Mouse (Mus musculus) neural tube, embryonic 12.5 days (tissue): ENCODE results near the gene Krt12. TPM values are rescaled to one million over a fixed set of nuclear protein-coding genes. Genes with fewer than 3 reads are reported as not detected.

ENCODE experiments used
- ATAC-seq: fragments of 200-750 bp; cut with Nextera tagmentation; 2 replicates; pipeline ENCODE4 v1.8.0; 2017; ENCODE audit warnings: low read depth, mild to moderate bottlenecking, moderate TSS enrichment, moderate library complexity; ENCODE audit not compliant: low FRiP score
- H3K27ac ChIP-seq: fragments of 300-500 bp; sonication (generic); 2 replicates; pipeline ENCODE4 v1.5.1; 2016
- H3K27me3 ChIP-seq: fragments of 300-500 bp; sonication (generic); replicated peaks from 2 replicates; pipeline ENCODE4 v1.6.1; 2016; ENCODE audit warnings: mild to moderate bottlenecking
- H3K36me3 ChIP-seq: fragments of 300-500 bp; sonication (generic); 2 replicates; pipeline ENCODE4 v1.6.1; 2016; ENCODE audit warnings: mild to moderate bottlenecking
- H3K4me1 ChIP-seq: fragments of 300-500 bp; sonication (generic); 2 replicates; pipeline ENCODE4 v1.6.1; 2016
- H3K4me2 ChIP-seq: fragments of 300-500 bp; sonication (generic); replicated peaks from 2 replicates; pipeline ENCODE4 v1.6.1; 2016; ENCODE audit warnings: mild to moderate bottlenecking
- H3K4me3 ChIP-seq: fragments of 300-500 bp; sonication (generic); 2 replicates; pipeline ENCODE4 v1.5.1; 2016
- H3K9ac ChIP-seq: fragments of 300-500 bp; sonication (generic); 2 replicates; pipeline ENCODE4 v1.6.1; 2016; ENCODE audit warnings: mild to moderate bottlenecking
- H3K9me3 ChIP-seq: fragments of 300-500 bp; sonication (generic); 2 replicates; pipeline ENCODE4 v1.6.1; 2016; ENCODE audit warnings: mild to moderate bottlenecking
- WGBS: fragments of 180-500 bp; shearing (Covaris S2); methylation state at CpG from one replicate; pipeline ENCODE4 v1.1.7; 2016; 5-methylcytosine and 5-hydroxymethylcytosine counted together
- polyA plus RNA-seq: library from polyadenylated mRNA; unstranded; fragments of >200 nt; fragmentation: Nextera tagmentation; extraction: Ambion mirVana; gene quantifications from 2 replicates; pipeline ENCODE4 v1.2.1, GENCODE M21; 2016

Gene Krt12
- not detected in 2 replicates for polyA plus RNA-seq

DNA sequence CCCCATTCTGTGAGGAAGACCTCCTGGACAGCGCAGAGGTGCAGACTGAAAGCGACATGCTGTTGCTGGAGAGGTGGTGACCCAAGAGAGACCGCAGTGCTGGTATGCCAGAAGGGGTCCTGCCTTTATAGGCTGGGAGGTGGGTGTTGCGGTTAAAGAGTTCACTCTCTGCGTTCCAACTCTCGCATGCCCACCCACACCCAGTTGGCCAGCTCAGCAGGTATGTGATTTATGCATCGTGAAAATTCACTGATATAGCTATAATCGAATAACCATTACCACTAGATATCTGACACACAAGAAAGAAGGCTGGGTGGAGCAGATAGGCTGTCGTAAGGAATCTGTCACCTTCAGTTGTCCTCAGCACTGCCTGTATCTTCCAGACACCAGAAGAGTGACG lies at the start of gene Krt12:
Krt12 (minus strand) TSS at position 101 of the 400 bp plus-strand sequence.
- no peaks in the 10 kb centered on the region for H3K4me1 ChIP-seq
- H3K4me3 ChIP-seq = no peak within 1 kb of the TSS
- no peak for ATAC-seq
- no peaks in the 10 kb centered on the region for H3K36me3 ChIP-seq
- H3K4me2 ChIP-seq = no peak within 1 kb of the TSS
- H3K27me3 ChIP-seq = no peaks in the 10 kb centered on the region
- H3K27ac ChIP-seq = no peak within 1 kb of the TSS
- WGBS = 87% methylated on average over 10 of the region's 10 CpGs
- no peaks in the 10 kb centered on the region for H3K9me3 ChIP-seq
- H3K9ac ChIP-seq = no peak within 1 kb of the TSS

DNA sequence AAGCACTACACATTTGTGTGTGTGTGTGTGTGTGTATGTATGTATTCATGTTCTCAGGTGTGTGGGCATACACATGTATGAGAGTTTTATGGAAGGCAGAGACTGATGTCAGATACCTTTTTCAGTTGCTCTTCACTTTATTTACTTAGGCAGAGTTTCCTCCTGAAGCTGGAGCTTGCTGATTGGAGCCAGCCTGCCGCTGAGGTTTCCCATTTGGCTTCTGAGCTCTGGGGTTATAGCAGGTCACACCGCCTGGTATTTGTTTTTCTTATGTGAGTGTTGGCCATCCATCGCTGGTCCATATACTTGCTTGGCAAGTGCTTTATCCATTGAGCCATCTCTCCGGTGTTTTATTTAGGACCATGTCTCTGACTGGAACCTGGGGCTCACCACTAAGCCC lies 47.2 kb upstream of the Krt12 start:
- Histone ChIP-seq H3K4me2 (no peak overlapping the region), H3K9me3 (no peaks in the 10 kb centered on the region), H3K36me3 (no peaks in the 10 kb centered on the region), H3K9ac (no peak overlapping the region), H3K4me1 (no peaks in the 10 kb centered on the region), H3K27ac (no peak overlapping the region), H3K4me3 (no peak overlapping the region), H3K27me3 (no peaks in the 10 kb centered on the region)
- 89% methylated on average over 4 of the region's 4 CpGs for WGBS
- no peak for ATAC-seq

DNA sequence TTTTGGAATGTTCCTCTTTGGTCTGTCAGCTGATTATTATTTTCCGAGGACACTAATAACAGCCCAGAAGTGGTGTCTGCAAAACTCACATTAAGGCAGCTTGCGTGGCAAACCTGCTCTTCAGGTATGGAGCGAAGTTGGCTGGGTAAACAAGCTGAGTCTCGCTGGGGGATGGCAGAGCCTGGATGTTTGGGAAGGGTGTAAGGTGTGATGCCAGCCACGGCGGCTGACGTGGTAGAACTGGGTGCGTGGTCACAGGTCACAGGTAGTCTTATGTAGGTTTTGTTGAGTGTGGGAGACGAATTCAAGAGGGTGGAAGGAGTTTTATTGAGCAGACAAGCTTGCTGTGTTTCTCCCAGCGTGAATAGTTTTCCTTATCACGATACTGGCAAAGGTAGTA lies 46.5 kb upstream of the Krt12 start:
- no peak overlapping the region for H3K4me2 ChIP-seq
- H3K4me1 ChIP-seq = no peaks in the 10 kb centered on the region
- no peak overlapping the region for H3K9ac ChIP-seq
- H3K9me3 ChIP-seq = no peaks in the 10 kb centered on the region
- H3K36me3 ChIP-seq = no peaks in the 10 kb centered on the region
- no peaks in the 10 kb centered on the region for H3K27me3 ChIP-seq
- no peak overlapping the region for H3K27ac ChIP-seq
- ATAC-seq = no peak
- H3K4me3 ChIP-seq = no peak overlapping the region
- WGBS = 88% methylated on average over 11 of the region's 11 CpGs

DNA sequence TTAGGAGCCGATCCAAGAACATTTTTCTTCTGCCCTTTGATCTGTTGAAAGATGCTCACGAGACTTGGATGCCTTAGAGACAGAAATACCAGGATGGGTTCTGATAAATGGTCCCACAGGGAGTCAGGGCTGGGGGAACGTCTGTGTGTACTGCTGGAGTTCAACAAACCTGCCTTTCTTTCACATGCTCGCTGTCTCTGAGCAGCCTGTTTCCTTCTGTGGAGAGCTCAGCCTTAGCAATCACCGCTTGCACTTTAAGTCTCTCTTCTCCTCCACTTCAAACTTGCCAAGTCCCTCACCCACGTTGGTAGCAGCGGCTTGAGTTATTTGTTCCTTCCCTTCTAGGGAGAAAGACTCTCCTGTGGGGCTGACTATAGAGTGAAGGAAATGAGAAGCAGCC lies 44.3 kb upstream of the Krt12 start:
- H3K4me1 ChIP-seq = no peaks in the 10 kb centered on the region
- no peak overlapping the region for H3K27ac ChIP-seq
- no peaks in the 10 kb centered on the region for H3K9me3 ChIP-seq
- no peak overlapping the region for H3K4me3 ChIP-seq
- no peak for ATAC-seq
- H3K36me3 ChIP-seq = no peaks in the 10 kb centered on the region
- no peak overlapping the region for H3K4me2 ChIP-seq
- WGBS = 33% methylated on average over 7 of the region's 7 CpGs
- H3K27me3 ChIP-seq = 0 out of 2 replicates have a peak, but pooled peaks cover 3% of the 10 kb centered on the region
- H3K9ac ChIP-seq = no peak overlapping the region

- Histone ChIP-seq H3K27ac (no peak overlapping the region), H3K4me3 (no peak overlapping the region), H3K9ac (no peak overlapping the region), H3K36me3 (no peaks in the 10 kb centered on the region), H3K27me3 (0 out of 2 replicates have a peak, but pooled peaks cover 3% of the 10 kb centered on the region), H3K4me2 (no peak overlapping the region), H3K9me3 (no peaks in the 10 kb centered on the region), H3K4me1 (no peaks in the 10 kb centered on the region)
- WGBS = 7% methylated on average over 5 of the region's 5 CpGs
- ATAC-seq = no peak
Observed at GRCm38 (mm10) chr11:99464836-99465235, 42.8 kb upstream of the Krt12 start.

DNA sequence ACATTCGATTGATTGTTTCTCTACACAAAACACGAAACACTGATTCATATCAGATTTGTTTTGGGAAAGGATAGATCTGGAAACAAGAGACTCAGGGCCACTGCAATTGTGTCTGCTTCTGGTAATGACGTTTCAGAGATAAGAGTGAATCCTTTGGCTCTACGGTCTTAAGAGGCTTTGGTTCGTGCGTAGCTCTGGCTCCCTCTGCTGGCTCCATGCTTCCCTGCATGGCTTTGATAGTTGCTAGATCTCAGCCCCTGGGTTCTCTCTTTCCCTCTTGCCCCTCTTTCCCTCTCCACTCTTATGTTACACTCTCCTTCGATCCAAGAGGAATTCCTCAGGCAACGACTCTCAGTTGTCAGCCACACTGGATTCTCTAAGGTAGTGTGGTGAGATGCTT lies 41.1 kb upstream of the Krt12 start:
- no peaks in the 10 kb centered on the region for H3K4me1 ChIP-seq
- H3K27me3 ChIP-seq = 0 out of 2 replicates have a peak, but pooled peaks cover 3% of the 10 kb centered on the region
- H3K9me3 ChIP-seq = no peaks in the 10 kb centered on the region
- H3K4me3 ChIP-seq = no peak overlapping the region
- ATAC-seq = no peak
- 17% methylated on average over 8 of the region's 8 CpGs for WGBS
- H3K4me2 ChIP-seq = no peak overlapping the region
- H3K36me3 ChIP-seq = no peaks in the 10 kb centered on the region
- H3K27ac ChIP-seq = no peak overlapping the region
- H3K9ac ChIP-seq = no peak overlapping the region

GRCm38 (mm10) chr11:99461736-99462135 lies 39.7 kb upstream of the Krt12 start:
- no peaks in the 10 kb centered on the region for H3K36me3 ChIP-seq
- WGBS = 53% methylated on average over 7 of the region's 7 CpGs
- H3K4me1 ChIP-seq = no peaks in the 10 kb centered on the region
- no peaks in the 10 kb centered on the region for H3K9me3 ChIP-seq
- no peak overlapping the region for H3K4me2 ChIP-seq
- H3K4me3 ChIP-seq = no peak overlapping the region
- H3K27ac ChIP-seq = no peak overlapping the region
- no peak overlapping the region for H3K9ac ChIP-seq
- ATAC-seq = no peak
- 0 out of 2 replicates have a peak, but pooled peaks cover 3% of the 10 kb centered on the region for H3K27me3 ChIP-seq

DNA sequence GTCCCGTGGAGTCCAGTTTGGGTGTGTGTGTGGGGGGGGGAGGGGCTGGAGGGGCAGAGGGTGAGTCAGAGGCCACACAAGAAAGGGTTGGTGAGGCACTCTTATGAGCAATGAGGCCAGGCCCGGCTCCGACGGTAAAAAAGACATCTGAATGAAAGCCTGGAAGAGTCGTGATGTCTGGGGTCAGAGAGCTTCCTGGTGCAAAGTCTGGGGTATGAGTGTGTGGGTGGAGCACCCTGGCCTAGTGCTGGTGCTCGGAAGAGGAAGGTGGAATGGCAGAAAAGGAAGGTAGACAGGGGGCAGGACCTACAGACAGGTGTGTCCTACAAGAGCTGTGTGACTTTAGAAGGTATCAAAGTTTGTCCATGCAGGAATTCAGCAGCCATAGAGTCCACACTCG lies 36.8 kb upstream of the Krt12 start:
- no peak for ATAC-seq
- WGBS = 75% methylated on average over 7 of the region's 7 CpGs
- Histone ChIP-seq H3K27me3 (0 out of 2 replicates have a peak, but pooled peaks cover 3% of the 10 kb centered on the region), H3K36me3 (no peaks in the 10 kb centered on the region), H3K27ac (no peak overlapping the region), H3K4me3 (no peak overlapping the region), H3K9me3 (no peaks in the 10 kb centered on the region), H3K4me2 (no peak overlapping the region), H3K4me1 (no peaks in the 10 kb centered on the region), H3K9ac (no peak overlapping the region)

- Histone ChIP-seq H3K4me2 (no peak overlapping the region), H3K9ac (no peak overlapping the region), H3K36me3 (no peaks in the 10 kb centered on the region), H3K27ac (no peak overlapping the region), H3K4me1 (no peaks in the 10 kb centered on the region), H3K27me3 (no peaks in the 10 kb centered on the region), H3K9me3 (no peaks in the 10 kb centered on the region), H3K4me3 (no peak overlapping the region)
- no peak for ATAC-seq
- WGBS = 52% methylated on average over 10 of the region's 10 CpGs
Observed at GRCm38 (mm10) chr11:99454759-99455158, 32.7 kb upstream of the Krt12 start.

GRCm38 (mm10) chr11:99454044-99454443 lies 32.0 kb upstream of the Krt12 start:
- WGBS = 88% methylated on average over 4 of the region's 4 CpGs
- Histone ChIP-seq H3K4me3 (no peak overlapping the region), H3K9ac (no peak overlapping the region), H3K4me1 (no peaks in the 10 kb centered on the region), H3K36me3 (no peaks in the 10 kb centered on the region), H3K9me3 (no peaks in the 10 kb centered on the region), H3K4me2 (no peak overlapping the region), H3K27ac (no peak overlapping the region), H3K27me3 (no peaks in the 10 kb centered on the region)
- no peak for ATAC-seq

DNA sequence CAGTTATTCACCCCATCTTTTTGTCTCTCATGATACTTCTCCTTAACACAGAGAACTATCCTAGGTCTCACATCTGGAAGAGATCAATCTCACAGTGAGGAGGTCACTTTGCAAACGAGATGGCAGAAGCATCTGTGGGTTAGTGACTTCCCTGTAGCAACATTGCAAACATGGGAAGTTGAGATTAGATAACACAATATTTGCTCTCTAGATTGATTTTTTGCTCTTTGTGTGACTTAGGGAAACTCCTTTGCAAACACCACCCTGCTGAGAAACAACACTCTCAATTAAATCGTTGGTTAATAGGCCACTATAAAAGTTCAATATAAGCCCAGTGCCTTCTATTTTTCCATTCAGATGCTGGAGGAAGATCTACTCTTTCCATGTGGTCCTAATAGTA lies 26.7 kb upstream of the Krt12 start:
- H3K27ac ChIP-seq = no peak overlapping the region
- H3K4me3 ChIP-seq = no peak overlapping the region
- no peaks in the 10 kb centered on the region for H3K4me1 ChIP-seq
- no peak overlapping the region for H3K4me2 ChIP-seq
- H3K27me3 ChIP-seq = no peaks in the 10 kb centered on the region
- H3K9me3 ChIP-seq = no peaks in the 10 kb centered on the region
- WGBS = 58% methylated on average over 2 of the region's 2 CpGs
- H3K36me3 ChIP-seq = no peaks in the 10 kb centered on the region
- ATAC-seq = no peak
- no peak overlapping the region for H3K9ac ChIP-seq

DNA sequence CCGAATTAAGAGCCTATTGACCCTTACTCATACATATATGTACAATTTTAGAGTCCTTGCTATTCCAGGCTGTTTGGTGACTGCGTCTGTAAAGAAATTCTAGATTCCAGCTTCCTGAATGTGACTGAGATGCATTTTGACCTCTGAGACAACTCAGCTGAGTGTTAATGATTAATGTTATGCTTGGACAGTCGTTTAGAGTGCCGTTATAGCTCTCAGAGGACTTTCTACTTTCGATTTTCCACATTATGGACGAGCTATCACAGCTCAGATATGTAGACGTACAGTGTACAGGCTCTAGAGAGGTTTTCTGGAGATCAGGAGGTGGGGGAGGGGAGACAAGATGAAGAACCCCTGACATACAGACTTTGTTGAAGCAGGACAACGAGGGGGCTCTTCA lies 19.2 kb upstream of the Krt12 start:
- H3K9ac ChIP-seq = no peak overlapping the region
- 74% methylated on average over 8 of the region's 8 CpGs for WGBS
- H3K36me3 ChIP-seq = no peaks in the 10 kb centered on the region
- H3K4me3 ChIP-seq = no peak overlapping the region
- H3K27ac ChIP-seq = no peak overlapping the region
- H3K9me3 ChIP-seq = no peaks in the 10 kb centered on the region
- no peaks in the 10 kb centered on the region for H3K4me1 ChIP-seq
- no peak for ATAC-seq
- no peaks in the 10 kb centered on the region for H3K27me3 ChIP-seq
- H3K4me2 ChIP-seq = no peak overlapping the region

DNA sequence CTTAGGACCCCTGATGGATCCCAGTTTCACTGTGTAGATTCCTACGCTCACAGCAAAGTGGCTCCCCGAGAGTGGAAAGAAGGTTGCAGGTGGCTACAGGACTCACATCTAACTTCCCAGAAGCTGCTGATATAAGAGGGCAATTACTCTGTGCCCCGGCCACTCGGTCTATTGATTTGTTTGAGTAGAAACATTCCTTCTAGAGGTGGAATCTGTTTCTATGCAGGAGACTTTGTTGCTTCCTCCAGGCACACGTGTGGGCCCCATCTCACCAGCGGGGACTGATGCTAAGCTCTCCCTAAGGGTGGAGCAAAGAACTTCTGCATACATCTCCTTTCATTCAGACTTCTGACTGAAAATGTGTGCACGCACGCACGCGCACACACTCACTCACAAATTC lies 17.4 kb upstream of the Krt12 start:
- Histone ChIP-seq H3K27me3 (no peaks in the 10 kb centered on the region), H3K9me3 (no peaks in the 10 kb centered on the region), H3K4me1 (no peaks in the 10 kb centered on the region), H3K4me3 (no peak overlapping the region), H3K9ac (no peak overlapping the region), H3K36me3 (no peaks in the 10 kb centered on the region), H3K4me2 (no peak overlapping the region), H3K27ac (no peak overlapping the region)
- WGBS = 76% methylated on average over 10 of the region's 10 CpGs
- ATAC-seq = no peak
